Mouse (Mus musculus) cerebellum, adult 2 months (tissue): Measurements from ENCODE around the gene Tlk2. TPM values are rescaled to one million over a fixed set of nuclear protein-coding genes. Genes with fewer than 3 reads are reported as not detected.
"Not testable (repeated sequence)": the region's sequence is repeated elsewhere in the genome, so short reads cannot be mapped to it uniquely, and the experiment has no call there.

ENCODE experiments used
- DNase-seq, 2 experiments: peaks; one replicate each; pipeline ENCODE4 v3.0.0; 2021
- H3K27ac ChIP-seq: fragments of 200-500 bp; 2 replicates; pipeline ENCODE4 v1.5.1; 2012; ENCODE audit warnings: low read length, control low read depth, inconsistent platforms; ENCODE audit not compliant: insufficient read depth
- H3K27me3 ChIP-seq: fragments of 200-500 bp; 2 replicates; pipeline ENCODE4 v1.6.1; 2012; ENCODE audit warnings: inconsistent platforms, mild to moderate bottlenecking, low read length, moderate library complexity; ENCODE audit not compliant: control insufficient read depth, insufficient read depth
- H3K4me1 ChIP-seq: fragments of 200-500 bp; 2 replicates; pipeline ENCODE4 v1.6.1; 2011; ENCODE audit warnings: low read length; ENCODE audit not compliant: control insufficient read depth, insufficient read depth
- H3K4me3 ChIP-seq: fragments of 200-500 bp; replicated peaks from 2 replicates; pipeline ENCODE3; 2011; ENCODE audit warnings: mild to moderate bottlenecking, low read depth, low read length, control low read depth; ENCODE audit not compliant: insufficient read depth
- CTCF ChIP-seq: fragments of 200-500 bp; IDR thresholded peaks from 2 replicates; pipeline ENCODE4 v1.5.1; 2011; ENCODE audit warnings: low read depth, mild to moderate bottlenecking, control low read depth, low read length, moderate library complexity, borderline replicate concordance; ENCODE audit not compliant: insufficient read depth
- POLR2A ChIP-seq: fragments of 200-500 bp; IDR thresholded peaks from 2 replicates; pipeline ENCODE4 v1.6.1; 2011; ENCODE audit warnings: low read length, control low read depth, borderline replicate concordance; ENCODE audit not compliant: insufficient read depth
- WGBS: fragments of 180-500 bp; shearing (Covaris S2); methylation state at CpG from one replicate; pipeline ENCODE4 v1.1.7; 2018; 5-methylcytosine and 5-hydroxymethylcytosine counted together
- polyA plus RNA-seq: library from polyadenylated mRNA; depleted of rRNA; stranded (reverse); fragments of >200 nt; gene quantifications from 2 replicates; pipeline ENCODE4 v1.2.3, GENCODE M21; 2012; rRNA removed

Tlk2 gene
- 44.6 and 48.7 TPM in 2 replicates for polyA plus RNA-seq

DNA sequence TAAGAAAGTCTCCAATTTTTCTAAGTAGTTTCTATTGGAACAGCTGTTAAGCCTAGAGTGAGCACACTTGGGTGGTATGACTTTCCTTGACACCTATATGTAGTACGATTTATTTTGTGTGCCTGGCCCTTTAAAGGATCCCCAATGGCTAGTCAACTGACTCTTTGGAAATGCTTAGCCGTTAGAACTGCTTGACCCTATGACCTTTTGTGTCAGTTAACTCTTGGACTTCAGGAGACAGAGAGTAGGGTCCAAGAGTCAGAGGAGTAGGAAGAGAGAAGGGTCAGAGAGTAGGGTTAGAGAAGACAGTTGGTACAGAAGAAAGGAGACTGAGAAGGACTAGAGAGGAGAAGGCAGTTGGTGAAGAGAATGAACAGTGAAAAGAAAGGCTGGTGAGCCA, at the start of gene Tlk2:
Gene Tlk2, plus strand, starts transcription at position 292 of the 400 bp plus-strand sequence.
- no peak for DNase-seq
- Histone ChIP-seq H3K4me3 (no peak within 1 kb of the TSS), H3K27ac (no peak within 1 kb of the TSS), H3K4me1 (no peaks in the 10 kb centered on the region), H3K27me3 (no peaks in the 10 kb centered on the region)
- TF ChIP-seq POLR2A: no peak
- WGBS: 42% methylated on average over 2 of the region's 2 CpGs

GRCm38 (mm10) chr11:105135692-105136091, 42.9 kb upstream of the Tlk2 start:
- WGBS: 91% methylated on average over 7 of the region's 7 CpGs
- Histone ChIP-seq H3K4me3 (no peak overlapping the region), H3K4me1 (no peaks in the 10 kb centered on the region), H3K27ac (no peak overlapping the region), H3K27me3 (no peaks in the 10 kb centered on the region)
- no peak for TF ChIP-seq POLR2A
- TF ChIP-seq CTCF: no peak
- DNase-seq: no peak

- H3K27me3 ChIP-seq, DNase-seq, H3K4me3 ChIP-seq, H3K27ac ChIP-seq, H3K4me1 ChIP-seq: not testable (repeated sequence)
- 94% methylated on average over 2 of the region's 2 CpGs for WGBS
Observed at GRCm38 (mm10) chr11:105137255-105137654, 41.4 kb upstream of the Tlk2 start.

GRCm38 (mm10) chr11:105140512-105140911, 38.1 kb upstream of the Tlk2 start:
- H3K27me3 ChIP-seq, H3K27ac ChIP-seq, H3K4me3 ChIP-seq, H3K4me1 ChIP-seq, DNase-seq: not testable (repeated sequence)
- WGBS: 91% methylated on average over 8 of the region's 8 CpGs

- 92% methylated on average over 5 of the region's 5 CpGs for whole genome bisulfite sequencing
- TF ChIP-seq CTCF (no peak), POLR2A (no peak)
- no peak overlapping the region for H3K27ac ChIP-seq
- H3K4me1 ChIP-seq: no peaks in the 10 kb centered on the region
- no peak for DNase-seq
- H3K27me3 ChIP-seq: no peaks in the 10 kb centered on the region
- H3K4me3 ChIP-seq: no peak overlapping the region
Observed at GRCm38 (mm10) chr11:105141115-105141514, 37.5 kb upstream of the Tlk2 start.

GRCm38 (mm10) chr11:105143564-105143963, 35.0 kb upstream of the Tlk2 start:
- no peak for DNase-seq
- no peak for TF ChIP-seq CTCF
- TF ChIP-seq POLR2A: no peak
- Histone ChIP-seq H3K4me1 (no peaks in the 10 kb centered on the region), H3K4me3 (no peak overlapping the region), H3K27me3 (no peaks in the 10 kb centered on the region), H3K27ac (no peak overlapping the region)

GRCm38 (mm10) chr11:105144084-105144483, 34.5 kb upstream of the Tlk2 start:
- Histone ChIP-seq H3K4me3 (no peak overlapping the region), H3K27ac (no peak overlapping the region), H3K27me3 (no peaks in the 10 kb centered on the region), H3K4me1 (no peaks in the 10 kb centered on the region)
- WGBS: 88% methylated on average over 3 of the region's 3 CpGs
- DNase-seq: no peak
- TF ChIP-seq POLR2A (no peak), CTCF (no peak)

DNA sequence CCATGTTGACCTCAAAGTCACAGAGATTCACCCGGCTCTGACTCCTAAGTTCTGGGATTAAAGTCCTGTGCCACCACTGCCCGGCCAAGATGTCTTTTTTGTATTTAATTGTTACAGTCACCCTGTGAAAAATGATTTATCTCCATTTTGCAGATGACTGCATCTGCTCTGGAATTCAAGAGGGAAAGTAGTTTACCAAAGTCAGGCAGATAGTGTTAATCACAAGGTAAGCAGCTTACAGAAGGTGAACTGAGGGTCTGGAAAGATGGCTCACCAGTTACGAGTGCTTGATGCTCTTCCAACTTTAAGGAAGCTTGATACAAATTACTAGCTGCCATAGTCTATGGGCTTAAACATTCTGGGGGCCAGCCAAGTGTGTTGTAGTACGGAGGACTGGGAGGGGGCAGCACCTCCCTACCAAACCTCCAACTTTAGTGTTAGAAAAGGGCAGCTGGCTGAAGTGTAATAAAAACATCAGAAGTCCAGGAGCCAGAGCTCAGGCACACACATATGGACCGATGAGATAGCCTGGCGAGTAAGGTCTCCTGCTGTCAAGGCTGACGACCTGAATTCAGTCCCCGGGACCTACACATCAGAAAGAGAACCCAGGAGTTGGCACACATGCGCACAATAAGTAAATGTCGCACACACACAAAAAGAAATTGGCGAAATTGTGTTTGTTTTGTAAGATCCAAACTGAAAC, 33.9 kb upstream of the Tlk2 start:
- WGBS: 71% methylated on average over 11 of the region's 11 CpGs
- H3K27me3 ChIP-seq: no peaks in the 10 kb centered on the region
- H3K4me1 ChIP-seq: no peaks in the 10 kb centered on the region
- H3K27ac ChIP-seq: no peak overlapping the region
- no peak overlapping the region for H3K4me3 ChIP-seq
- TF ChIP-seq CTCF (no peak), POLR2A (no peak)
- no peak for DNase-seq

GRCm38 (mm10) chr11:105145211-105145610, 33.4 kb upstream of the Tlk2 start:
- Histone ChIP-seq H3K27ac (no peak overlapping the region), H3K4me3 (no peak overlapping the region), H3K27me3 (no peaks in the 10 kb centered on the region), H3K4me1 (no peaks in the 10 kb centered on the region)
- WGBS: 66% methylated on average over 10 of the region's 10 CpGs
- no peak for DNase-seq
- TF ChIP-seq POLR2A (no peak), CTCF (no peak)
